Mouse (Mus musculus) Patski (cell line): ENCODE data around the gene Miga1. TPM values are rescaled to one million over a fixed set of nuclear protein-coding genes. Genes with fewer than 3 reads are reported as not detected.

ENCODE experiments used
- ATAC-seq: fragments of 100-300 bp; one replicate; pipeline ENCODE4 v1.8.0; 2021
- CTCF ChIA-PET: fragments of 350-600 bp; sonication (Branson Sonifier 250); formaldehyde crosslinking; loops from one replicate; lab custom pipeline; 2022; ENCODE audit warnings: inconsistent platforms; lab: Charles Lee
- POLR2A ChIA-PET: fragments of 350-600 bp; sonication (Branson Sonifier 250); formaldehyde crosslinking; loops from one replicate; lab custom pipeline; 2022; ENCODE audit warnings: antibody characterized with exemption, inconsistent platforms; lab: Charles Lee
- DNase-seq: peaks from one replicate; pipeline ENCODE4 v3.0.0-alpha.2; 2011; ENCODE audit warnings: low read depth, low spot score
- H3K27me3 ChIP-seq: fragments of 371-371 bp; one replicate; pipeline ENCODE4 v1.5.1; 2021
- CTCF ChIP-seq: fragments of 100-300 bp; IDR thresholded peaks from one replicate; pipeline ENCODE4 v1.5.1; 2021
- in situ Hi-C: fragments of 300-500 bp; cut with MboI; formaldehyde crosslinking; loops from 3 replicates; pipeline ENCODE4 v1.11.1; 2018; ENCODE audit warnings: low pct_unique_long_range_greater_than_20kb, mixed read lengths
- polyA plus RNA-seq: library from polyadenylated mRNA; unstranded; gene quantifications from one replicate; pipeline ENCODE4 v1.2.3, GENCODE M21; 2021

Gene Miga1
- polyA plus RNA-seq, 1 experiment from 2014 or later = 12.0 TPM

DNA sequence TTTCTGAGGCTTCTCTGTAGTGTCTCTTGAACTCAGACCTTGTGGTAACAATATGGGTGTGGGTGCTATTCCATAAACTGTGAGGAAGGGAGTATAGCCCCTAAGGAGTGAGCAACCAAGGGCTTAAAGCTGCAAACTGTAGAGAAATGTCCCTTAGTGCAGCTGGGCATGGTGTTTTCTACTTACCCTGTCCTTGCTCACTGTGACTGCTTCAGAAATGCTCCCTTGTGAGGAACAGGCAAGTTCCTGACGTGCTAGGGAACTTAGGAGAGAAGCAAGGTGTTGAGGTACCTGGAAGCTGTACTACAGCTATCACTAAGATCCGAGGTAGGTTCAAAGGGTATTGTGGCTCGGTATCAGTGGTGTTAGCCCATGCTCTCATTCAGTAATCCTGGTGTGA, 10.2 kb upstream of the Miga1 start:
- ATAC-seq = no peak
- ChIA-PET CTCF (interaction anchor here (0.8 to 1.5 kb wide), 3 partner anchors 17 to 29 kb away, joined by 3 to 4 read pairs (median 3); no protein-coding TSS in a partner anchor), POLR2A (interaction anchor here (0.6 kb wide), 1 partner anchor 260 kb away, joined by 3 read pairs; no protein-coding TSS in a partner anchor)
- H3K27me3 ChIP-seq = no peaks in the 10 kb centered on the region
- TF ChIP-seq CTCF = no peak
- no peak for DNase-seq
- in situ Hi-C loops = loop anchor here (25.0 kb wide), 1 partner anchor 1562 kb away; the partner anchor contains the start of genes Msh4 and Rabggtb

DNA sequence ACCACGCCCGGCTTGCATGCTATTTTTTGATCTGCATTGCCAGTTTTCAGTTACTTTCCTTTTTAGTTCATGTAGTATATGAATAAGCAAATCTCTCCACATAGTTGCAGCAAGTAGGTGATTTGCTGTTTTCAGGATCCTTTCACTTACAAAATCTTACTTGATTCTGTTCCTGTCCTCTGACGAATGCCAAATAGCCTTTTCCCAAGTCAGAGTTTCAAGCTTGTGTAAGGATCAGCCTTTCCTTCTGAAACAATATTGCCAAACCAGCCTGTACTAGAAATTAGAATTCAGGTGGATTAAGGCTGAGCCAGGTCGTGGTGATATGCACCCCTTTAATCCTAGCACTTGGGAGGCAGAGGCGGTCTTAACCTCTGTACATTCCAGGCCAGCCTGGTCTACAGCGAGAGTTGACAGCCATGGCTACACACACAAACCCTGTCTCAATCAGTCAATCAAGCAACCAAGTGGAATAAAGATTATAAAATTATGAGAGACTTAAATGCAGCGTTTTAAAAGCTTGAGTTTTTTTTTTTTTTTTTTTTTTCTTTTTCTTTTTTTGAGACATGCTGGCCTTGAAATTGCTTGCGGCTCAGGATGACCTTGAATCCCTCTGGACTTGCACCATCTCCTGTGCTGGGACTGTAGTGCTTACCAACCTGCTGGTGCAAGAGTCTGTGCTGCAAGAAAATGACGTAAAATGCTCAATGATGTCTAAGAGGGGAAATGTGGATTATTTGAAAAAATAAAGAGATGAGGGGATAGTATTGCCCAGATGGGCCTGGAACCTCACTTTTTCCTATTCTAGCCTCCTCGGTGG, 8.0 kb upstream of the Miga1 start:
- ATAC-seq (no peak), DNase-seq (no peak)
- in situ Hi-C loops = no loop called here
- ChIA-PET CTCF (interaction anchor here (0.6 to 1.5 kb wide), 4 partner anchors 33 to 412 kb away, joined by 3 read pairs; no protein-coding TSS in a partner anchor), POLR2A (interaction anchor here (0.6 kb wide), 1 partner anchor 20 kb away, joined by 3 read pairs; no protein-coding TSS in a partner anchor)
- TF ChIP-seq CTCF = no peak
- H3K27me3 ChIP-seq = no peaks in the 10 kb centered on the region

DNA sequence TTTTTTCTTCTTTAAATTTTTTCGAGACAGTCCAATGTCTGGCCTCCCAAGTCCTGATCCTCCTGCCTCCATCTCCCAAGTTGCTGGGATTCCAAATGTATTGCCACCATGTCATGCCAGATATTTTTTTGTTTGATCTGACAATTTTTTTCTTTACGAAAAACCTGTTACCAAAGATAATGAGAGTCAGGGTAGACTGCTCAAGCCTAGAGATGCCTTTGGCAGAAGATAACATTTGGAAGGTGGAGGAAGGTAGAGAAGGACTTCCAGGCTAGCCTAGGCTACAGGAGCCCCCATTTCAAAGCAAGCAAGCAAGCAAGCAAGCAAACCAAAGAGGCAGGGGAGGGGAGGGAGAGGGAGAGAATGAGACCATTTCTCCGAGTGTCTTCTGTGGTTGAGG, 7.0 kb upstream of the Miga1 start:
- POLR2A ChIA-PET = no interaction called here
- no peaks in the 10 kb centered on the region for H3K27me3 ChIP-seq
- ATAC-seq (no peak), DNase-seq (no peak)
- in situ Hi-C loops = no loop called here
- TF ChIP-seq CTCF = no peak
- CTCF ChIA-PET = interaction anchor here (1.1 kb wide), 1 partner anchor 32 kb away, joined by 3 read pairs; no protein-coding TSS in a partner anchor

DNA sequence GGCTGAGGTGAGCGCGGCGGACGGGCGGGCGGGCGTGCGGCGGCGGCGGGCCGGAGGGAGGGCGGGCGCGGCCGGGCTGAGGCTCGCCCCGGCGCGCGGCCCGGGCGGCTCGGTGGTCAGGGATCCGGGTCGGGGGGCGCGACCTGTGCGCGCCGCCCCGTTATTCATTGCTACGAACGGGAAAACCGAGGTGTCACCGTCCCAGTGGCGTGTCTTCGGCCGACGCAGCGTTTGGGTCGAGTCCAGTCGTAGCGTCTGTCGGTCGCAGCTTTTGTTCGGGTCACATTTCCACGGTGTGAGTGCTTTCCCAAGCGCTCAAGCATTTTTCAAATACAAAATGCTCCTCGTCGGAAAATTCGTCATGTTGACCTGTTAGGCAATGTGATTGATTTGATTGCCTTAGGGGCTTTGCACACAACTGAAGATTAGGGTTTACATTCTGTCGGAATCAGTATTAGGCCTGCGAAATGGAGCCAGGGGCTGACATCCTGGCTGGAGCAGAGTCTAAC, 6.5 kb upstream of the Miga1 start:
- ATAC-seq (peak; percentile 22), DNase-seq (no peak)
- POLR2A ChIA-PET = interaction anchor here (1.4 kb wide), 1 partner anchor 11 kb away, joined by 3 read pairs; no protein-coding TSS in a partner anchor
- no peaks in the 10 kb centered on the region for H3K27me3 ChIP-seq
- in situ Hi-C loops = no loop called here
- CTCF ChIA-PET = interaction anchor here (0.8 to 1.1 kb wide), 2 partner anchors 10 to 32 kb away, joined by 3 read pairs; no protein-coding TSS in a partner anchor
- no peak for TF ChIP-seq CTCF

DNA sequence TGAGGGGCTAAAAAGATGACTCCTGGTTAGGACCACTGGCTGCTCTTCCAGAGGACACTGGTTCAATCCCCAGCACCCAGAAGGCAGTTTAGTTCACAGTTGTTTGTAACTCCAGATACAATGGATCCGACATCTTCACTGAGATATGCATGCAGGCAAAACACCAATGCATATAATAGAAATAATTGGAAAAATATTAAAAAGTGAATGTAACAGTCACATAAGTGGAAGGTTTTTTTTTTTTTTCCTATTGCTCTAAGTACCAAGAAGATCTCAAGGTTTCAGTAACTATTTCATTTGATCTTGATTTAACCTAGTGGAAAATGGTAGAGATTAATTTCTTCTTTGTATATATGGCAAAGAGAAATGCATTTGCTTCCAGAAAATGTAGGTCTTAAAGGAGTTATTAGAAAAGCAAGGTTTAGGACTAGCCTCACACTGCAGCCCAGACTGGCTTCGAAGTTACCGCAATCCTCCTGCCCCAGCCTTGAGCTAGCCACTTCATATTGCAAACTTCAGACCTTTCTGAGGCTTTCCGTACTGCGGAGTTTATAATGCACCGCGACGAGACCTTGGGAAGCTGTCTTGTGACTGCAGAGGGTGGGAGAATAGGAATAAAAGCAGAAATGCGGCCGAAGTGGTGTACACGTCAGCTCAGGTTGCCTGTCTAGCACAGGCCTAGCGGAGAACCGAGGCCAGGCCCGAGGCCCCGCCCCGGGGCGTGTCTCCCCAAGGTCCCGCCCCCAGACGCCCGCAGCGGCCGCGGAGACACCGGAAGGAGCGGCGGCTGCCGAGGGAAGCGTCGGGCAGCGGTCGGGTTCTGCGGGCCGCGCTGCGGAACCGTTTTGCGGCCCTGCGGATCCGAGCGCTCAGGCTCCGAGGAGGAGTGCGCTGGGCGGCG, 5.8 kb upstream of the Miga1 start, which contains the start of gene Usp33:
TSS of gene Usp33 (plus strand) at position 747 of the 901 bp plus-strand sequence.
- peak; percentile 69 for DNase-seq
- TF ChIP-seq CTCF = no peak
- ChIA-PET POLR2A (interaction anchor here (1.4 kb wide), 1 partner anchor 10 kb away, joined by 3 read pairs; no protein-coding TSS in a partner anchor), CTCF (interaction anchor here (0.8 to 1.3 kb wide), 4 partner anchors 10 to 31 kb away, joined by 3 to 4 read pairs (median 3); no protein-coding TSS in a partner anchor)
- ATAC-seq = peak; percentile 99
- no peaks in the 10 kb centered on the region for H3K27me3 ChIP-seq
- in situ Hi-C loops = no loop called here

DNA sequence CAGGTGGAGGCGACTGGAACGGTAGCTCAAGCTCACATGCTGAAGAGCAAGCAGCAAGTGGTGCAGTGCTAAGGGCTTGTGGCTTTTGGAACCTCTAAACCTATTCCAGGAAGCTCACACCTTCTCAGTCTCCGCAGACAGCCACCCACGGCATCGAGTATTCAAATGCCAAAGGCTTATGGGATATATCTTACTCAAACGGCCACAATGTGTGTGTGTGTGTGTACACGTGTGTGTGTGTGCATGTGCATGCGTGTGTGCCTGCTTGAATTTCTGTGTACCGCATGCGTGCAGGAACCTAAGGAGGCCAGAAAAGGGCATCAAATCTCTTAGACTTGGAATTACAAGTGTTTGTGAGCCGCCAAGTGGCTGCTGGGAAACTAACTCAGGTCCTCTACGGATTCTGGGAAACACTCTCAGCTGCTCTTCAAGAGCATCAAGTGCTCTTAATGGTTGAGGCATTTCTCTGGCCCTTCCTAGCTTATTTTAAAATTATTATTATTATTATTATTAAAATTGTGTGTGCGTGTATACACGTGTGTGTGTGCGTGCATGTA, 2.8 kb upstream of the Miga1 start:
- no peak for TF ChIP-seq CTCF
- H3K27me3 ChIP-seq = no peaks in the 10 kb centered on the region
- ATAC-seq = no peak
- in situ Hi-C loops = no loop called here
- DNase-seq = no peak
- CTCF ChIA-PET = interaction anchor here (0.9 to 1.6 kb wide), 7 partner anchors 10 to 86 kb away, joined by 3 to 9 read pairs (median 3); partner anchors contain the start of gene Nexn
- POLR2A ChIA-PET = no interaction called here

DNA sequence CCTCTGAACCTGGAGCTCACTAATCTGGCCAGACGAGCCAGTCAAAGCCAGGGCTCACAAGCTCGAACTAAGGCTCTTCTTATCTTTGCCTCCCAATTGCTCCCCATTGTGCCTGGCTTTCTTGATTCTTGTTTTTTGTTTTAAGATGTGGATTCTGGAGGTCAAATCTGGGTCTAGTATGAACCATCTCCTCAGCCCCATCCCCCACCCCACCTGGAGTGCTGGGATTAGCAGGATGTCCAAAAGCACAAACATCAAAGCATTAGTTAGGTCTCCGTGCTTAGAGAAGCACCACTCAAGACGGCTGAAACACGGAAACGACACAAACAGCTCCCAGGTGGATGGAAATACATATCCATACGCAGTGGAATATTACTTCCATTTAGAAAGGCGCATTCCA, 4.1 kb downstream of the Miga1 start:
- CTCF ChIA-PET = interaction anchor here (0.7 to 5.1 kb wide), 6 partner anchors 10 to 94 kb away, joined by 3 to 24 read pairs (median 3); partner anchors contain the start of gene Usp33
- POLR2A ChIA-PET = interaction anchor here (0.5 to 1.0 kb wide), 2 partner anchors 10 to 18 kb away, joined by 3 to 5 read pairs; partner anchors contain the start of gene Usp33
- TF ChIP-seq CTCF = no peak
- DNase-seq = no peak
- H3K27me3 ChIP-seq = no peaks in the 10 kb centered on the region
- no peak for ATAC-seq
- in situ Hi-C loops = no loop called here

DNA sequence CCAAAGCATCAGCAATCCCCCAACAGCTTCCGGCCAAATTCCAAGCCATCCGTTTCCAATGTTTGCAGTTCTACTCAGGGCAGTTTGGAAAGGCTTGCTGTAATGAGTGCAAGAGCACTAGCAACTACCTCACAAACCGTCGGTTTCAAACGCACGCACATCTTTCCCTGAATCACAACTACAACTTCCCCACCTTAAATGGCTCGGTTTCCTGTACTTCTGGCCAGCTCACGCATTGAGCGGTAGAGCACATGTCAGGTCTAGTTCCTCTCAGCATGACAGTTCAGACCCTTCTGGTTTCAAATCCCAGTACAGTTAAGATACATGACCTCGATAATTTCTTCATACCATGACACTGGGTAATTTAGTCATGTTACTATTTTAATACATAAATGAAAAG, 6.6 kb downstream of the Miga1 start:
- POLR2A ChIA-PET = no interaction called here
- CTCF ChIA-PET = interaction anchor here (1.4 to 5.1 kb wide), 4 partner anchors 13 to 25 kb away, joined by 4 to 24 read pairs (median 14); no protein-coding TSS in a partner anchor
- no peaks in the 10 kb centered on the region for H3K27me3 ChIP-seq
- DNase-seq (no peak), ATAC-seq (no peak)
- in situ Hi-C loops = no loop called here
- no peak for TF ChIP-seq CTCF
